Mouse (Mus musculus): ENCODE measurements around the gene Vsx1. TPM values are rescaled to one million over a fixed set of nuclear protein-coding genes. Genes with fewer than 3 reads are reported as not detected.

The Vsx1 gene
- polyA plus RNA-seq, 1 experiment from 2014 or later: 0.19 TPM

DNA sequence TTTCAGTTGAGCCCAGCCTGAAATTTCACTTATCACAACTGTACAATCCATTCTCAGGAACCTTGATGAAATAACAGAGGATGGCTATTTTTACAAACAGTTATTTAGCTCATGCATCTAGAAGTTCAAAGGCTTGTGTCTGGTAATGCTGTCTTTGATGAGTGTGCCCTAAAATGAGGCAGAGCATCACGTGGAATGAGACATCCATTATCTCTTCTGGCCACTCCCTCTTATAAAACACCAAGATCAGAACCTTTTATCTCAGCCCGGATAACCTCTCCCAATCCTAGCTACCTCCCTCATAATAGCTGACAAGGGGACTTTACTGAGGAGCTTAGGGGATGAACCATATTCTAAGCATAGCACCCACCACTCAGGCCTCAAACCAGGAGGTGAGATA is 24.2 kb downstream of the Vsx1 start:
- Histone ChIP-seq H3K27ac (replicated peaks) (0 out of 2 replicates have a peak overlapping the region, but pooled peaks have one; percentile 57), H3K4me3 (no peak overlapping the region), H3K4me1 (peaks cover 33% of the 10 kb centered on the region), H3K27me3 (ENCODE audit: low read depth, poor library complexity, severe bottlenecking) (peaks cover 42% of the 10 kb centered on the region), H3K36me3 (no peaks in the 10 kb centered on the region), H3K9me3 (replicated peaks) (no peaks in the 10 kb centered on the region)
- DNase-seq (ENCODE audit: low spot score): no peak
- 76% methylated on average over 2 of the region's 2 CpGs for WGBS

DNA sequence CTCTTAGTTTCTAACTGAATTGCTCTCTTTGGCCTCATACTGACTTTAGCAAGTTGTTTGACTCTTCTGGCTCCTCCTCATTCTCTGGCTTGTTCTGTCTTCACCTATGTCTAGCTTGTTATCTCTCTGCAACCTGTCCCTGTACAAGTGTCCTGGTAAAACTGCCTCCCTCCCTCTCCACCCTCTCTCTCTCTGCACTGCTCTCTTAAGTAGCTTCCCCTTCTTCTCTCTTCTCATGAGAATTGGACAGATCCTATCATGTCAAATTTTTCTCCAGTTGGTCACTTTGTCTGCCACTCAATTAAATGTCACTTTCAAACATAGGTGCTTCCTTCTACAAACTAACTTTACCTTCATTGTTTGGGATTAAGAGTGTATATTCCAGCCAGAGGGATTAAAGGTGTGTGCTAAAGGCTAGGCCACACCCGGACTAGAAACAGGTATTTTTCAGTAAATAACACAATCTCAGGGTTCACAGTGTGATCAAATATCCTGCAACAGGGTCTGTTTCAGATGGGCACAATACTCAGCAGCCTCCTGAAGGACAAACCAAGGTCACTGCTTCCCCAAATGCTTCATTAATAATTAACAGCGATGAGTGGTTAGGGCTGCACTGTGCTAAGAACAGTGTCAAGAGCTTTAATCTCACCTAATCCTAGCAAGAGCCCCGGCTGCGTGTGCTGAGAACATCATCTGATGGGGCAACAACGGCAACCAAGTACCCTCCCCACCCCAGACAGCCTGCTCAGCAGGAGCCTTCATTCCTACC is 24.8 kb downstream of the Vsx1 start:
- Histone ChIP-seq H3K9me3 (replicated peaks) (no peaks in the 10 kb centered on the region), H3K27ac (replicated peaks) (0 out of 2 replicates have a peak overlapping the region, but pooled peaks have one; percentile 17), H3K4me1 (peaks cover 33% of the 10 kb centered on the region), H3K36me3 (no peaks in the 10 kb centered on the region), H3K4me3 (no peak overlapping the region), H3K27me3 (ENCODE audit: low read depth, poor library complexity, severe bottlenecking) (peaks cover 36% of the 10 kb centered on the region)
- 79% methylated on average over 5 of the region's 5 CpGs for WGBS
- no peak for DNase-seq (ENCODE audit: low spot score)

DNA sequence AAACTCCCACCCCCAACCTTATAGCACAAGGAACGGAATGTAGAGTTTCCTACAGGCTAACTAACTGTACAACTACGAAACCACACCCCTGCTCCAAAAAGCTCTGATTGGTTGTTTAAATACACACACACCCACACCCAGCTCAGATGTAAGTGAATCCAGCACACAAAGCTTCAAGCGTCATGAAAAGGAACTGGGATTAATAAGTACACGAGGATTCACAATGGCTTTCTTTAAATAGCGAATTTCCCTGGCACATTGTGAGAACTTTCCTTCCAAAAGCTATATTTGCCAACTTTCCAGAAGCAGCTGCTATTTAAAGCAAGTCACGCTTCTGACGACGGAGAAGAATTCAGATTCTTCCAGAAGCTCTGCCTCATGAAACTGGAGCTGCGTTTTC is 25.9 kb downstream of the Vsx1 start:
- no peak for DNase-seq (ENCODE audit: low spot score)
- H3K27me3 ChIP-seq (ENCODE audit: low read depth, poor library complexity, severe bottlenecking): peaks cover 25% of the 10 kb centered on the region
- no peaks in the 10 kb centered on the region for H3K9me3 ChIP-seq (replicated peaks)
- WGBS: 86% methylated on average over 9 of the region's 9 CpGs
- peaks cover 28% of the 10 kb centered on the region for H3K4me1 ChIP-seq
- H3K4me3 ChIP-seq: no peak overlapping the region
- no peaks in the 10 kb centered on the region for H3K36me3 ChIP-seq
- no peak overlapping the region for H3K27ac ChIP-seq (replicated peaks)

DNA sequence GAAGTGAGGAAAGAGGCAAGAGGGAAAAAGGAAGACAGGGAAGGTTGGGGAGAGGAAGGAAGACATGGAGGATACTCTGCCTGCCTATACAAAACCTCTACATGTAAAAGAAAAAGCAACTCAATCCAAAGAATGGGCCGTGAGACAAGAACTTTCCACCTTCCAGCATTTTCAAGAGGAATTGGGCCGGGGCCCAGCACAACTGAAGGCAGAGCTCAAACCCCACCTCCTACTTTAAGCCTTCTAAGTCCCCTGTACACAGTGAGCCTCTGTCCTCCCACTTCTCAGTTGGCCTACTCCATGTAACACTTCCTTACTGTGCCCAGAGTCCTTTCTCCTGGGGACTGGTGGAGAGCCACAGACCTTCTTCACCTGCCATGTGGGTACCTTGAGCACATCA is 27.2 kb downstream of the Vsx1 start:
- no peaks in the 10 kb centered on the region for H3K9me3 ChIP-seq (replicated peaks)
- WGBS: 70% methylated on average over 2 of the region's 2 CpGs
- no peak for DNase-seq (ENCODE audit: low spot score)
- H3K27me3 ChIP-seq (ENCODE audit: low read depth, poor library complexity, severe bottlenecking): peaks cover 13% of the 10 kb centered on the region
- peaks cover 23% of the 10 kb centered on the region for H3K4me1 ChIP-seq
- H3K27ac ChIP-seq (replicated peaks): no peak overlapping the region
- H3K36me3 ChIP-seq: peaks cover 5% of the 10 kb centered on the region; the same call in 1 of the 2 replicates
- no peak overlapping the region for H3K4me3 ChIP-seq

DNA sequence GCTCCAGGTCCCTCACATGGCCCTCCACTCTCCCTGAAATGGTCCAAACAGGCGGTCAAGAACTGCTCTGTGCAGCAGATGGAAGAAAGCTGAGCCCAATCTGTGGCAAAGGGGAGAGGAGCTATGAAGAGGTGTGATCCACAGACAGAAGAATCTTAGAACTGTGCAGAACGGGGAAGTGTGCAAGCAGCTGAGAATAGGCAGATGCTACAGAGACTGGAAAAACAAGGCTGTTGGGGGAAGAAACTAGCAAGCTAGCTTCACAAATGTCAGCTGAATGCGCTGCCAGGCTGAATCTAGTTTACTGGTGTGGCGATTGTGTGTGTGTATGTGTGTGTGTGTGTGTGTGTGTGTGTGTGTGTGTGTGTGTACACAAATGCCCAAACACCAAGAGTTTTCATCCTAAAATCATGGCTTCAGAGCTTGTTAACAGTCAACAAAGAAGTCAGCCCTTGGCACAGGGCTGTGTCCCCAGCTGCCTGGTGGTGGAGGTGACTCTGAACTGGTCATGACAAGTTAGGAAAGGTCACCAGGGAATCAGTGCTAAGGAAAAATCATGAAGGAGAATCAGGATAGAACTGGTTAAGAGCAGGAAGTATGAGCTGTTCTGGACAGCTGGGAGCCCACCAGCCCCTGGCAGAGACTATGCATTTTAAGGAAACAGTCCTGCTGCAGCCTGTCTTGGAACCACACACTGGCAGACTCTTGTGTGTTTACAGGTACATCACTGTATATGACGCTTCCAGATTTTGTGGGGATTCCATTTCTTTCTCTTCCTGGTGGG is 28.3 kb downstream of the Vsx1 start:
- DNase-seq (ENCODE audit: low spot score): no peak
- H3K4me1 ChIP-seq: peaks cover 28% of the 10 kb centered on the region
- 88% methylated on average over 5 of the region's 5 CpGs for WGBS
- no peak overlapping the region for H3K27ac ChIP-seq (replicated peaks)
- peaks cover 5% of the 10 kb centered on the region; the same call in 1 of the 2 replicates for H3K27me3 ChIP-seq (ENCODE audit: low read depth, poor library complexity, severe bottlenecking)
- no peak overlapping the region for H3K4me3 ChIP-seq
- H3K36me3 ChIP-seq: peaks cover 5% of the 10 kb centered on the region; the same call in 1 of the 2 replicates
- no peaks in the 10 kb centered on the region for H3K9me3 ChIP-seq (replicated peaks)

DNA sequence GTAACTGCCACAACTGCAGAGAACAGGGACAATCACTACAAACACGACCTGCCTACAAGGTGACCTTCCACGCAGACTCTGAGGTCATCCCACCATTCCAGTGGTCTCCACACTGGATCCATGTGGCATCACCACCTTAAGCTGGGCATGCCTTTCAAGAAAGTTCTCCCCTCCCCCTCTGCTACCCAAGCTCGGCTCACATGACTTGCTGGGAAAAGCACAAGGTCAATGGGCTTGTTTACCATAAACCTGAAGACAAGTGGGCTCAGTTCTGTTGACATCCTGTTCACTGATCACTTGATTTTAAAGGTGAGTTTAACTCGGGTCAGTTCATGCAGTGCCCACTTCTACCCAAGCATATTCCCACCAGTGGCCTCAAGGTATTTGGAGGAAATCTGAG is 29.1 kb downstream of the Vsx1 start:
- no peaks in the 10 kb centered on the region for H3K9me3 ChIP-seq (replicated peaks)
- WGBS: 62% methylated on average over 4 of the region's 4 CpGs
- no peaks in the 10 kb centered on the region for H3K27me3 ChIP-seq (ENCODE audit: low read depth, poor library complexity, severe bottlenecking)
- H3K36me3 ChIP-seq: peaks cover 5% of the 10 kb centered on the region; the same call in 1 of the 2 replicates
- no peak overlapping the region for H3K4me3 ChIP-seq
- H3K27ac ChIP-seq (replicated peaks): no peak overlapping the region
- H3K4me1 ChIP-seq: peaks cover 20% of the 10 kb centered on the region
- no peak for DNase-seq (ENCODE audit: low spot score)

DNA sequence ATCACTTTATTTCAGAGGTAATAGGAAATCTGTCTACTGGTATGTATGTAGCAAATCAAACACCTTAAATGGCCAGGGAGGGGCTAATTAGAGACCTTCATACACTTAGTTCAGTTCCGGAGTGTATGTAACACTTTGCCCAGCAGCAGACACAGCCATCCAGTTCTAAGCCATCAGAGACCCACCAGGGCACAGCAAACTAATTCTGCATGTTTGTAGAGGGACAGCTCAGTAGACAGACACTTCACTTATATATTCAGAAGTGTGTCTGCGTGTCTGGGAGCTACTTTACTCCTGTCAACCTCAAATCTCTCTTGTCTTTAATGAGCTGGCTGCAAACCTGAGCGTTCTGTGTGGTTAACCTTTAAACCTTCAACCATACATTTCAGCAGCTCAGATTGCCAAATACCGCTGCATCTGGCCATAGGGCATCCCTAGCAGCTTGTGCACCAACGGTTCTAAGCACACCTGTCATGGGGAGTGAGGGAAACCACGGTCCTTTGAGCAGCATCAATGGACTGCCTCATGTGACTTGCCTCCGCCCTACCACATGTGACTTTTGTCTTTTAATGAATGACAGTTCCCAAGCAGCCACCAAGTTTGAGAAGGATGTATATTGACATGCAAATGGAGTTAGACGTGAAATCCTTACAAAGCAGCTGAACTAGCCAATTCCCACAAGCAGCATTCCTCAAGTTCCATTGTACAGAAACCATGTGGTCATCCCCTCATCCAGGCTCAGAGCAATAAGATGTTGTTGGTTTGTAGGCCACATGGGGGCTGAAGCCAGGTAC is 32.0 kb downstream of the Vsx1 start:
- peaks cover 19% of the 10 kb centered on the region for H3K4me1 ChIP-seq
- WGBS: 61% methylated on average over 8 of the region's 8 CpGs
- peak overlapping the region; percentile 78 for H3K27ac ChIP-seq (replicated peaks)
- H3K27me3 ChIP-seq (ENCODE audit: low read depth, poor library complexity, severe bottlenecking): no peaks in the 10 kb centered on the region
- no peak overlapping the region for H3K4me3 ChIP-seq
- peak; percentile 23 for DNase-seq (ENCODE audit: low spot score)
- H3K9me3 ChIP-seq (replicated peaks): no peaks in the 10 kb centered on the region
- peaks cover 5% of the 10 kb centered on the region; the same call in 1 of the 2 replicates for H3K36me3 ChIP-seq

DNA sequence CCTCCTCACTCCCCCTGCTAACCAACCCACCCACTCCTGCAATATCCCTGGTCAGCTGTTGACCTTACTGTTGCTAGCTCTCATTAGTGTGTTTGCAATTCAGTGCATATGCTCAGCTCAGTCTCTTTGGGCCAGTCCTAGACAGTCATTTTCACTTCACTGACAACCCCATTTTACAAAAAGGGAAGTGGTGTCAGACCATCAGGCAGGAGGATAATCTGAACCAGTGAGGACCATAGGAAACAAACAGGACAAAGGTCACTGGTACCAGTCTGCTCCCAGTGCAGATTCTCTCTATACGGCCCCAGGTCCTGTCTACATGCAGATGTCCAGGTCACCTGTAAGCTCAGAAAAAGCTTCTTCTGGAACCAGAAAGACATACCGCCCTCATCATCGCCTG is 33.0 kb downstream of the Vsx1 start:
- peak overlapping the region; percentile 78; the same call in 1 of the 2 replicates for H3K27ac ChIP-seq (replicated peaks)
- DNase-seq (ENCODE audit: low spot score): no peak

DNA sequence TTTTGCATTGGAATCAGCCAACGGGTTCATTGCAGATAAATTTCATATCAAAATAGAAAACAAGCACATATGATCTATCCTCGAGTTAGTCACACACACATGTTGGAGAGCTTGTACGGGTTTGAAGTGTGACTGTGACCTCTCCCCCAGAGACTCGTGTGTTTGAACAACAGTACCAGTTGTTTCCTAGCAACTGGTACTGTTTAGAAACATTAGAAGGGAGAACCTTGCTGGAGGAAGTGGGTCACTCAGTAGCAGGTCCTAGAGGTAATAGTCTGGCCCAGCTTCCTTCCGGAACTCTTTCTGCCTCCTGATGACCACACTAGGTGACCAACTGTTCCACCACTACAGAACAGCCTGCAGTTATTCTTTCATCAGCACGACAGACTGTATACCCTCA is 33.9 kb downstream of the Vsx1 start:
- peaks cover 5% of the 10 kb centered on the region; the same call in 1 of the 2 replicates for H3K36me3 ChIP-seq
- WGBS: 89% methylated on average over 6 of the region's 6 CpGs
- H3K27ac ChIP-seq (replicated peaks): no peak overlapping the region
- no peak for DNase-seq (ENCODE audit: low spot score)
- H3K4me3 ChIP-seq: no peak overlapping the region
- no peaks in the 10 kb centered on the region for H3K9me3 ChIP-seq (replicated peaks)
- no peaks in the 10 kb centered on the region for H3K27me3 ChIP-seq (ENCODE audit: low read depth, poor library complexity, severe bottlenecking)
- peaks cover 31% of the 10 kb centered on the region for H3K4me1 ChIP-seq

More for the DNA sequence above, 33.0 kb downstream of the Vsx1 start:
- Histone ChIP-seq H3K9me3 (replicated peaks) (no peaks in the 10 kb centered on the region), H3K4me1 (peaks cover 23% of the 10 kb centered on the region), H3K36me3 (peaks cover 5% of the 10 kb centered on the region; the same call in 1 of the 2 replicates), H3K4me3 (no peak overlapping the region), H3K27me3 (ENCODE audit: low read depth, poor library complexity, severe bottlenecking) (no peaks in the 10 kb centered on the region)
- 94% methylated on average over 3 of the region's 3 CpGs for WGBS

DNA sequence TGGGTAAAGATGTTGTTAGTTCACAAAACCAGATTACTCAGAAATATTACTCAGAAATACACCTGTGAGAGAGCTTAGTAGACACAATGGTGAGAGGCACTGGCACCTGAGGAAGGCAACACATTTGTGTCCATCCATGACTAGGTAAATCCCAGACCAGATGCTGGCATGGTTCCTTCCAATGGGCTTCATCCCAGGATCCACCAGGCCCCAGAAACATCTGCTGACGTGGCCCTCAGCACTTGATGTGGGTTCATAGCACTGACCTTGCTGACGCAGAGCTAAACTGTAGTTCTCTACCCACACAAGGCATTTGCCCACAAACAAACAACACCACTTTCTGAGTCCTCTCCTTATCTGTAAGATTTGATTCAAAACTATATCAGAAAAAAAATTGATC is 34.3 kb downstream of the Vsx1 start:
- Histone ChIP-seq H3K4me1 (peaks cover 36% of the 10 kb centered on the region), H3K36me3 (peaks cover 5% of the 10 kb centered on the region; the same call in 1 of the 2 replicates), H3K27ac (replicated peaks) (no peak overlapping the region), H3K9me3 (replicated peaks) (no peaks in the 10 kb centered on the region), H3K4me3 (no peak overlapping the region), H3K27me3 (ENCODE audit: low read depth, poor library complexity, severe bottlenecking) (no peaks in the 10 kb centered on the region)
- no peak for DNase-seq (ENCODE audit: low spot score)
- 87% methylated on average over 2 of the region's 2 CpGs for WGBS

DNA sequence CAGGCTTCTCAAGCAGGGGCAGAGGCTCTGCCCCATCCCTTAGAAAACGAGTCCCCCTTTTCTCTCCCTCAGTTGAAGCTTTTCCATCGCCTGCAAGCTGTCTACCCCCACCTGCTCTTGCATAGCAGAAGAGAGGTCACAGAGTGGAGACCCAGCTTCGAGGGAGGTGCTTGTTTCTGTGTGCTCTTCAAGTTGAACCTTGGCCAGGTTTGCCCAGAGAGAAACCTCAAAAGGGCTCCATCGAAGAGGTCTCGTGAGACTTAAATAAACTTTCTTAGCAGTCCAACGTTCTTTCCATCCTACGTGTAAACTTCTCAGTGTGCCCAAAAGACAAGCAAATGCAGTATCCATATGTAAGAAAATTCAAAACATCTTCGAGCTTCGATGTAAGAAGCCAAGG is 37.8 kb downstream of the Vsx1 start:
- no peaks in the 10 kb centered on the region for H3K36me3 ChIP-seq
- H3K27ac ChIP-seq (replicated peaks): peak overlapping the region; percentile 74
- H3K4me3 ChIP-seq: no peak overlapping the region
- H3K9me3 ChIP-seq (replicated peaks): no peaks in the 10 kb centered on the region
- no peak for DNase-seq (ENCODE audit: low spot score)
- WGBS: 69% methylated on average over 9 of the region's 9 CpGs
- H3K27me3 ChIP-seq (ENCODE audit: low read depth, poor library complexity, severe bottlenecking): no peaks in the 10 kb centered on the region
- peaks cover 28% of the 10 kb centered on the region for H3K4me1 ChIP-seq

DNA sequence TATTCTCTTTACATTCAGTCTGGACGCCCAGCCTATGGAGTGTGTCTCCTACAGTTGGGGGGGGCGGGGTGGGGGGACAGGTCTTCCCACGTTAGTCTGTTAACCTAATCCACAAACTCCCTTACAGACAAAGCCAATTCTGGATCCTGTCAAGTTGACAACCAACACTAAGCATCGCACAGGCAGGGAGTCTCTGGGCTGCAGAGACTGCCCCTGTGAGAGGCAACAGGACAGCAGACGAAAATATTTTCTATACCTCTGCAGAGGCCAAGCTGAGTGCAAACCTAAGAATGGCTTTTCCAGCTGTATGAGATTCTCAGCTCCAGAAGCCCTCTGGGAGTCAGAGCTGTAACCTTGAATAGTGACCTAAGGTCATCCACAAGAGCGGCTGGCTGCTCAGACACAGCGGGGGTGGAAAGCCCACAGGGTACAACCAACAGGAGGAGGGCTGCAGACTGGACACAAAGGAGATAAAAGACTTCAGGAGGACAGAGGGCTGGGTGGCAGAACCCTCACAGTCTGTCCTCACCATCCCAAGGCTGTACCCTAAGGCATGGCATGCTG is 38.6 kb downstream of the Vsx1 start:
- Histone ChIP-seq H3K9me3 (replicated peaks) (no peaks in the 10 kb centered on the region), H3K4me1 (peaks cover 24% of the 10 kb centered on the region), H3K36me3 (no peaks in the 10 kb centered on the region), H3K4me3 (0 out of 2 replicates have a peak overlapping the region, but pooled peaks have one; percentile 4), H3K27me3 (ENCODE audit: low read depth, poor library complexity, severe bottlenecking) (no peaks in the 10 kb centered on the region), H3K27ac (replicated peaks) (peak overlapping the region; percentile 74)
- WGBS: 13% methylated on average over 7 of the region's 7 CpGs
- peak; percentile 36 for DNase-seq (ENCODE audit: low spot score)
